Mouse (Mus musculus) heart, adult 2 months (tissue): ENCODE measurements at regions not wholly inside any gene's neighbourhood (a gene's known extent, or its start where the extent isn't known, plus 50 kb on each side); places are given as distances from the start of the nearest gene placed in this dataset.
A peak's percentile ranks its signal among the peaks of the same experiment; 100 is the strongest.

Source experiments
- DNase-seq, 2 experiments: peaks; one replicate each; pipeline ENCODE4 v3.0.0; 2021
- H3K27ac ChIP-seq: fragments of 200-600 bp; 2 replicates; pipeline ENCODE4 v1.8.1; 2022
- H3K27me3 ChIP-seq: fragments of 200-500 bp; 2 replicates; pipeline ENCODE4 v1.6.1; 2012; ENCODE audit warnings: mild to moderate bottlenecking, low read length, inconsistent platforms, mixed read lengths; ENCODE audit not compliant: control insufficient read depth, insufficient read depth
- H3K36me3 ChIP-seq: fragments of 200-500 bp; 2 replicates; pipeline ENCODE4 v1.6.1; 2012; ENCODE audit warnings: low read length, inconsistent platforms; ENCODE audit not compliant: control insufficient read depth, insufficient read depth
- H3K4me1 ChIP-seq: fragments of 200-500 bp; 2 replicates; pipeline ENCODE4 v1.6.1; 2011; ENCODE audit warnings: low read length; ENCODE audit not compliant: control insufficient read depth, insufficient read depth
- H3K4me3 ChIP-seq: fragments of 200-600 bp; 2 replicates; pipeline ENCODE4 v1.8.1; 2022
- H3K79me2 ChIP-seq: fragments of 200-500 bp; replicated peaks from 2 replicates; pipeline ENCODE4 v1.6.1; 2012; ENCODE audit warnings: mild to moderate bottlenecking, inconsistent platforms, low read length, moderate library complexity, mixed read lengths; ENCODE audit not compliant: control insufficient read depth, insufficient read depth
- H3K9ac ChIP-seq: fragments of 200-500 bp; 2 replicates; pipeline ENCODE4 v1.6.1; 2012; ENCODE audit warnings: low read depth, mild to moderate bottlenecking, control low read depth, inconsistent platforms, low read length, mixed read lengths
- CTCF ChIP-seq: fragments of 200-600 bp; IDR thresholded peaks from 2 replicates; pipeline ENCODE4 v1.8.1; 2022; ENCODE audit warnings: antibody characterized with exemption, mild to moderate bottlenecking, moderate library complexity
- EP300 ChIP-seq: fragments of 200-500 bp; IDR thresholded peaks from 2 replicates; pipeline ENCODE4 v1.6.1; 2011; ENCODE audit warnings: low read depth, low read length, control low read depth; ENCODE audit not compliant: insufficient read depth
- POLR2A ChIP-seq: fragments of 200-500 bp; IDR thresholded peaks from 2 replicates; pipeline ENCODE4 v1.6.1; 2011; ENCODE audit warnings: mild to moderate bottlenecking, low read depth, low read length, control low read depth; ENCODE audit not compliant: insufficient read depth
- WGBS: fragments of 180-500 bp; shearing (Covaris S2); methylation state at CpG from one replicate; pipeline ENCODE4 v1.1.7; 2018; 5-methylcytosine and 5-hydroxymethylcytosine counted together
- intact Hi-C: fragments of 180-260 bp; cut with DNase I; formaldehyde crosslinking; loops from one replicate; pipeline ENCODE4 v1.15.1; 2025

- no peak for TF ChIP-seq CTCF
- TF ChIP-seq EP300 = no peak
- no peak for TF ChIP-seq POLR2A
- peaks cover 3% of the 10 kb centered on the region; the same call in 1 of the 2 replicates for H3K4me1 ChIP-seq
- no peak overlapping the region for H3K9ac ChIP-seq
- DNase-seq = no peak
- H3K36me3 ChIP-seq = no peaks in the 10 kb centered on the region
- WGBS = 57% methylated on average over 7 of the region's 7 CpGs
- no peaks in the 10 kb centered on the region for H3K79me2 ChIP-seq
- no peak overlapping the region for H3K4me3 ChIP-seq
- intact Hi-C loops = no loop called here
- H3K27me3 ChIP-seq = no peaks in the 10 kb centered on the region
- no peak overlapping the region for H3K27ac ChIP-seq
These were observed 82.0 kb upstream of the Gpc1 start for GRCm38 (mm10) chr1:92749475-92749874.

GRCm38 (mm10) chr1:92745284-92745683 is 86.2 kb upstream of the Gpc1 start:
- Histone ChIP-seq H3K4me3 (no peak overlapping the region), H3K4me1 (peaks cover 3% of the 10 kb centered on the region; the same call in 1 of the 2 replicates), H3K79me2 (no peaks in the 10 kb centered on the region), H3K9ac (no peak overlapping the region), H3K27me3 (no peaks in the 10 kb centered on the region), H3K27ac (peak overlapping the region; percentile 20; the same call in 1 of the 2 replicates), H3K36me3 (no peaks in the 10 kb centered on the region)
- DNase-seq = no peak
- intact Hi-C loops = no loop called here
- no peak for TF ChIP-seq POLR2A
- TF ChIP-seq CTCF = no peak
- TF ChIP-seq EP300 = no peak
- 65% methylated on average over 5 of the region's 5 CpGs for WGBS

- TF ChIP-seq POLR2A (no peak), CTCF (no peak), EP300 (peak; percentile 71)
- WGBS = 25% methylated on average over 9 of the region's 9 CpGs
- H3K79me2 ChIP-seq = no peaks in the 10 kb centered on the region
- H3K27me3 ChIP-seq = no peaks in the 10 kb centered on the region
- H3K36me3 ChIP-seq = no peaks in the 10 kb centered on the region
- peak; percentile 65 to 77 for DNase-seq
- intact Hi-C loops = no loop called here
- H3K27ac ChIP-seq = peak overlapping the region; percentile 45; the same call in 1 of the 2 replicates
- no peak overlapping the region for H3K4me3 ChIP-seq
- no peak overlapping the region for H3K9ac ChIP-seq
- H3K4me1 ChIP-seq = peaks cover 3% of the 10 kb centered on the region; the same call in 1 of the 2 replicates
These were observed 86.8 kb upstream of the Gpc1 start for GRCm38 (mm10) chr1:92744528-92745241.

GRCm38 (mm10) chr1:92742881-92743621 is 88.4 kb upstream of the Gpc1 start:
- no peak for DNase-seq
- H3K9ac ChIP-seq = no peak overlapping the region
- no peaks in the 10 kb centered on the region for H3K36me3 ChIP-seq
- H3K27ac ChIP-seq = no peak overlapping the region
- 61% methylated on average over 4 of the region's 4 CpGs for WGBS
- no peaks in the 10 kb centered on the region for H3K79me2 ChIP-seq
- H3K4me1 ChIP-seq = peaks cover 3% of the 10 kb centered on the region; the same call in 1 of the 2 replicates
- TF ChIP-seq CTCF (peak; percentile 37), EP300 (0 out of 2 replicates have a peak, but pooled peaks have one; percentile 22), POLR2A (no peak)
- intact Hi-C loops = loop anchor here (2.0 kb wide), 2 partner anchors 18 to 44 kb away; no protein-coding TSS in a partner anchor
- H3K4me3 ChIP-seq = no peak overlapping the region
- no peaks in the 10 kb centered on the region for H3K27me3 ChIP-seq

GRCm38 (mm10) chr1:92742300-92742699 is 89.1 kb upstream of the Gpc1 start:
- intact Hi-C loops = loop anchor here (2.0 kb wide), 2 partner anchors 17 to 43 kb away; no protein-coding TSS in a partner anchor
- TF ChIP-seq CTCF (no peak), POLR2A (no peak), EP300 (no peak)
- DNase-seq = no peak
- Histone ChIP-seq H3K4me1 (peaks cover 3% of the 10 kb centered on the region; the same call in 1 of the 2 replicates), H3K4me3 (no peak overlapping the region), H3K36me3 (no peaks in the 10 kb centered on the region), H3K27ac (no peak overlapping the region), H3K27me3 (no peaks in the 10 kb centered on the region), H3K9ac (no peak overlapping the region), H3K79me2 (no peaks in the 10 kb centered on the region)
- WGBS = 75% methylated on average over 6 of the region's 6 CpGs

- Histone ChIP-seq H3K4me3 (no peak overlapping the region), H3K79me2 (no peaks in the 10 kb centered on the region), H3K4me1 (peaks cover 3% of the 10 kb centered on the region; the same call in 1 of the 2 replicates), H3K27me3 (no peaks in the 10 kb centered on the region), H3K36me3 (no peaks in the 10 kb centered on the region), H3K27ac (no peak overlapping the region), H3K9ac (no peak overlapping the region)
- 86% methylated on average over 5 of the region's 5 CpGs for WGBS
- intact Hi-C loops = no loop called here
- DNase-seq = no peak
- TF ChIP-seq POLR2A = no peak
- TF ChIP-seq CTCF = no peak
- TF ChIP-seq EP300 = no peak
These were observed 90.4 kb upstream of the Gpc1 start for GRCm38 (mm10) chr1:92741047-92741446.
